Mouse (Mus musculus) liver, embryonic 14.5 days (tissue): Measurements from ENCODE around the gene Fgf15. TPM values are rescaled to one million over a fixed set of nuclear protein-coding genes. Genes with fewer than 3 reads are reported as not detected.

Experiments
- ATAC-seq: fragments of 200-750 bp; cut with Nextera tagmentation; 2 replicates; pipeline ENCODE4 v1.8.0; 2017; ENCODE audit warnings: moderate number of reproducible peaks, mild to moderate bottlenecking, moderate library complexity; ENCODE audit not compliant: insufficient read depth
- DNase-seq, 3 experiments: peaks; one replicate each; pipeline ENCODE4 v3.0.0-alpha.2; 2012 to 2013; ENCODE audit warnings: low read depth in 3 of 3, low spot score in 3 of 3
- H3K27ac ChIP-seq: fragments of 300-500 bp; sonication (generic); 2 replicates; pipeline ENCODE4 v1.5.1; 2014; ENCODE audit warnings: moderate library complexity, mild to moderate bottlenecking, control low read depth, inconsistent platforms
- H3K27me3 ChIP-seq: fragments of 300-500 bp; sonication (generic); 2 replicates; pipeline ENCODE4 v1.6.1; 2014; ENCODE audit warnings: mild to moderate bottlenecking, low read length, moderate library complexity; ENCODE audit not compliant: control insufficient read depth, insufficient read depth
- H3K36me3 ChIP-seq: fragments of 300-500 bp; sonication (generic); replicated peaks from 2 replicates; pipeline ENCODE4 v1.6.1; 2014; ENCODE audit warnings: low read depth; ENCODE audit not compliant: control insufficient read depth, insufficient read depth
- H3K4me1 ChIP-seq, 2 experiments: fragments of 200-500 bp in 1 of 2; fragments of 300-500 bp in 1 of 2; sonication (generic) in 1 of 2; replicated peaks; 2 replicates each; pipeline ENCODE4 v1.6.1; 2012 to 2014; ENCODE audit warnings: antibody characterized with exemption in 1 of 2, inconsistent platforms in 1 of 2, low read length in 1 of 2; ENCODE audit not compliant: control insufficient read depth in 2 of 2, insufficient read depth in 2 of 2
- H3K4me2 ChIP-seq: fragments of 300-500 bp; sonication (generic); 2 replicates; pipeline ENCODE4 v1.6.1; 2014; ENCODE audit warnings: low read depth, mild to moderate bottlenecking, control low read depth, moderate library complexity
- H3K4me3 ChIP-seq, 2 experiments: fragments of 200-500 bp in 1 of 2; fragments of 300-500 bp in 1 of 2; sonication (generic) in 1 of 2; 2 replicates each; pipeline ENCODE4 v1.5.1; 2012 to 2014; ENCODE audit warnings: low read depth in 2 of 2, low read length in 2 of 2, mild to moderate bottlenecking in 2 of 2, control low read depth in 1 of 2, inconsistent platforms in 1 of 2, moderate library complexity in 1 of 2; ENCODE audit not compliant: insufficient read depth in 1 of 2
- H3K9ac ChIP-seq: fragments of 300-500 bp; sonication (generic); replicated peaks from 2 replicates; pipeline ENCODE4 v1.6.1; 2014; ENCODE audit warnings: mild to moderate bottlenecking, control low read depth, moderate library complexity
- H3K9me3 ChIP-seq: fragments of 300-500 bp; sonication (generic); 2 replicates; pipeline ENCODE4 v1.6.1; 2016; ENCODE audit warnings: low read length, mixed read lengths; ENCODE audit not compliant: control insufficient read depth
- CTCF ChIP-seq: IDR thresholded peaks from 2 replicates; pipeline ENCODE4 v1.5.1; 2016; ENCODE audit warnings: antibody characterized with exemption, low read depth, control low read depth
- EP300 ChIP-seq: IDR thresholded peaks from 2 replicates; pipeline ENCODE4 v1.6.1; 2016; ENCODE audit warnings: antibody characterized with exemption, low read depth
- WGBS: fragments of 180-500 bp; shearing (Covaris S2); extraction: QIAGEN DNeasy Blood & Tissue Kit; methylation state at CpG from one replicate; pipeline ENCODE4 v1.1.7; 2014; ENCODE audit not compliant: insufficient replicate concordance; 5-methylcytosine and 5-hydroxymethylcytosine counted together
- polyA plus RNA-seq, 2 experiments: library from polyadenylated mRNA; depleted of rRNA in 1 of 2; stranded (reverse) in 1 of 2; unstranded in 1 of 2; fragments of >200 nt; fragmentation: Nextera tagmentation in 1 of 2; extraction: Ambion mirVana in 1 of 2; gene quantifications; 2 replicates each; pipeline versions ENCODE4 v1.2.1 to v1.2.3; 2012 to 2014

The Fgf15 gene
- polyA plus RNA-seq (2012; rRNA removed), result 0.02 and 0.09 TPM in 2 replicates
- not detected in 2 replicates for polyA plus RNA-seq (2014; fragmentation: Nextera tagmentation; extraction: Ambion mirVana)

DNA sequence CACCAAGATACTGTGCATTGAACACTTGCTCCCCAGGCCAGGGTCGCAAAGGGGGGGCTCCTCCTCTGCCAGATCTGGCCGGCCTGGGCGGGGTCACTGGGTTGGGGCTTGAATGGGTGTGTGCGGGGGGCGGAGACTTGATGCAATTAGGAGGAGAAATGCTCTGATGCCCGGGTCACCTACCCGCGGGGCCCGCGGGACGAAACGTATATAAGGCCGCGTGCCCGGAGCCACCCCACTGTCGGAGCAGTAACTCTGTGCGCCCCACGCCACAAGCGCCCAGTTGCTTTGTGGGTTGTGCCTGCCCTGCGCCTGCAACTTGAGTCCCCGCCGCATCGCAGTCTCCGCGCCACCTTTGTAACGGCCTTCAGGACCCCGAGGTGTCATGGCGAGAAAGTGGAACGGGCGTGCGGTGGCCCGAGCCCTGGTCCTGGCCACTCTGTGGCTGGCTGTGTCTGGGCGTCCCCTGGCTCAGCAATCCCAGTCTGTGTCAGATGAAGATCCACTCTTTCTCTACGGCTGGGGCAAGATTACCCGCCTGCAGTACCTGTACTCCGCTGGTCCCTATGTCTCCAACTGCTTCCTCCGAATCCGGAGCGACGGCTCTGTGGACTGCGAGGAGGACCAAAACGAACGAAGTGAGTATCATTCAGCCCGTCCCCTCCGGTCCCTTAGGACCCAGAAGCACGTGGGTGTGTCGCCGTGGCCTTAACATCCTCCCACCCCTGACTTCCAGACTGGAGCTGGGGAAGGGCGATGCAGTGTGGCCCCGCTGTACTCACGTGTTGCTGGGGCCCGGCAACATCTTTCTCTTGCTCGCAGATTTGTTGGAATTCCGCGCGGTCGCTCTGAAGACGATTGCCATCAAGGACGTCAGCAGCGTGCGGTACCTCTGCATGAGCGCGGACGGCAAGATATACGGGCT, at the start of gene Fgf15:
Fgf15 (plus strand) TSS at position 238 of the 925 bp plus-strand sequence.
- ATAC-seq, result no peak
- Histone ChIP-seq H3K27me3 (peaks cover 55% of the 10 kb centered on the region), H3K27ac (no peak within 1 kb of the TSS), H3K9ac (no peak within 1 kb of the TSS), H3K36me3 (no peaks in the 10 kb centered on the region), H3K4me1 (no peaks in the 10 kb centered on the region), H3K4me3 (peak within 1 kb of the TSS; percentile 25 to 37), H3K9me3 (no peaks in the 10 kb centered on the region), H3K4me2 (peak within 1 kb of the TSS; percentile 68)
- no peak for DNase-seq
- TF ChIP-seq EP300 (no peak), CTCF (no peak)
- under 1% methylated on average over 65 of the region's 65 CpGs for WGBS

DNA sequence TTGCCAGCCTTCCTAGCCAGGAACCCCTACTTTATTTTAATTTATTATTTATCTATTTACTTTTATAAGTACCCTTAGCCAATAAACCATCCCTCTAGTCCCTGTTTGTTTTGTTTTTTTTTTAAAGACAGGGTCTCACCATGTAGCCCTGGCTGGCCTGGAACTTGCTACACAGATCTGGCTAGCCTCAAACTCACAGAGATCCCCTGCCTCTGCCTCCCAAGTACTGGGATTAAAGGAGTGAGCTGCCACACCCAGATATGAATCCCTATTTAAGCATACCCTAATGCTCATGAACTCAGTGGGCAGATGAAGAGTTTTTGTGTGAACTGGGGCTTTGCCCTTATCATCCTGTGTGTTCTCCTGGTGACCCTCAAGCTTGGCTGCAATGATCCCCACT, 49.3 kb upstream of the Fgf15 start, which contains the start of gene Fgf4:
Fgf4 (plus strand) TSS at position 301 of the 400 bp plus-strand sequence.
- Histone ChIP-seq H3K27me3 (no peaks in the 10 kb centered on the region; the same call in 1 of the 2 replicates), H3K4me3 (no peak within 1 kb of the TSS), H3K27ac (no peak within 1 kb of the TSS), H3K4me1 (no peaks in the 10 kb centered on the region), H3K36me3 (no peaks in the 10 kb centered on the region), H3K9ac (no peak within 1 kb of the TSS), H3K9me3 (no peaks in the 10 kb centered on the region), H3K4me2 (no peak within 1 kb of the TSS)
- TF ChIP-seq EP300 (no peak), CTCF (no peak)
- ATAC-seq, result no peak
- no peak for DNase-seq

DNA sequence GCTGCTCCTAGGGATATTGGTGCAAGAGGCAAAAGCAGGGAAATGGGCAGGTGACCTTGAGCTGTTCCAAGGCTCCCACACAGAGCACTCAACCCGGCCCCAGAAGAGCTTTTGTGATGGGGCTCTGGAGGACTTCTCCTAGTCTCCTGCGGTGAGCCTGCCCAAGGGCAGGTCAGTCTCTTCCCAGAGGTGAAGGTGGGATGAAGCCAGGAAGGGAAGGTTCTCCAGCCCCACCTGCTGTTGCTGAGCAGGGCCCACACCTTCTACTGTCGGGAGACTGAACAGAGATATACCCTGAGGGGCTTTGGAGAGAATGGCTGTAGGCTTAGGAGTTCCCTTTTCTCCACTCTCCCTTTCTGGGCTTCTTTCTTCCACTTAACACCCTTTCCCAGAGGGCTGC, 45.0 kb upstream of the Fgf15 start:
- DNase-seq, result no peak
- no peaks in the 10 kb centered on the region for H3K27me3 ChIP-seq
- 0 out of 4 replicates have a peak, but pooled peaks cover 0 to 2% of the 10 kb centered on the region in 2 experiments for H3K4me1 ChIP-seq
- no peak overlapping the region for H3K4me2 ChIP-seq
- H3K27ac ChIP-seq, result no peak overlapping the region
- WGBS, result 47% methylated on average over 3 of the region's 3 CpGs
- TF ChIP-seq EP300 (no peak), CTCF (no peak)
- no peak overlapping the region for H3K9ac ChIP-seq
- no peaks in the 10 kb centered on the region for H3K9me3 ChIP-seq
- no peak for ATAC-seq
- no peaks in the 10 kb centered on the region for H3K36me3 ChIP-seq
- H3K4me3 ChIP-seq, result no peak overlapping the region

DNA sequence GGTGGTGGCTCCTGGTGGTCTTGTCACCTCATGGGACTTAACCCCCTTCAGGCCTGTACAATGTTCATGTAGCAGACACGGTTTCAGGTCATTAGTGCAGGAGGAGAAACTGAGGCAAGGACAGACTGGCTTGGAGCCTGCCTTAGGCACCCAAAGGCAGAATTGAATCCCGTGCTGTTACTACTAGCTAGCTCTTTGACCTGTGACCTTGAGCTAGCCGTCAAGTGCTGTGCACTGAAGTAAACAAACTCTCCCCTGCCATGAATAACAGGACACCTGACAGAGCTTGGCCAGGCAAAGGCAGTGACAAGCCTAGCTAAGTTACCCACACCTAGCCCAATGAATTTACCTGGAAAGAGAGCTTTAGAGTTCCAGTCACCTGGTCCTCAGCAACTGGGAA, 41.4 kb upstream of the Fgf15 start:
- Histone ChIP-seq H3K4me3 (no peak overlapping the region), H3K27ac (no peak overlapping the region), H3K4me1 (0 out of 4 replicates have a peak, but pooled peaks cover 0 to 2% of the 10 kb centered on the region in 2 experiments), H3K9ac (no peak overlapping the region), H3K9me3 (no peaks in the 10 kb centered on the region), H3K36me3 (no peaks in the 10 kb centered on the region), H3K4me2 (no peak overlapping the region), H3K27me3 (peaks cover 8% of the 10 kb centered on the region)
- no peak for ATAC-seq
- no peak for TF ChIP-seq CTCF
- TF ChIP-seq EP300, result no peak
- 34% methylated on average over 3 of the region's 3 CpGs for WGBS
- DNase-seq, result no peak

DNA sequence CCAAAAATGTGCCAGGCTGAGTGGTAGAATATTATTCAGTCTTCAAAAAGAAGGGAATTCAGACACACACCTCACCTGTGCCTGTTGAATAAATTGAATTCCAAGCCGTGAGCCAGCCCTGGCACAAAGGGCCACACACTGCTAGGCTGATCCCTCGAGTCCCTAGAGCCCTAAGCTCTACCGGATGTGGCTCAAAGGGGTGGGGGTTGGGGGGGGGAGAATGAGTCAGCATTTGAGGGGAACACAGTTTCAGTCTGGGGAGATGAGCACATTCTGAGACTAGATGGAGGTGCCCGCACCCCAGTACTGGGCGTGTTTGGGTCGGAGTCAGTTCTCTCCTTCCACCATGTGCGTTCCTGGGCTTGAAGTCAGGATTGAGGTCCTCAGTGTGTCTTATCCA, 39.2 kb upstream of the Fgf15 start:
- Histone ChIP-seq H3K4me3 (no peak overlapping the region), H3K36me3 (no peaks in the 10 kb centered on the region), H3K4me2 (no peak overlapping the region), H3K4me1 (0 out of 4 replicates have a peak, but pooled peaks cover 0 to 2% of the 10 kb centered on the region in 2 experiments), H3K27me3 (peaks cover 30% of the 10 kb centered on the region), H3K9me3 (no peaks in the 10 kb centered on the region), H3K9ac (no peak overlapping the region), H3K27ac (no peak overlapping the region)
- DNase-seq (no peak), ATAC-seq (no peak)
- 59% methylated on average over 7 of the region's 7 CpGs for WGBS
- TF ChIP-seq EP300, result no peak
- no peak for TF ChIP-seq CTCF
